In the genomic region with DNA sequence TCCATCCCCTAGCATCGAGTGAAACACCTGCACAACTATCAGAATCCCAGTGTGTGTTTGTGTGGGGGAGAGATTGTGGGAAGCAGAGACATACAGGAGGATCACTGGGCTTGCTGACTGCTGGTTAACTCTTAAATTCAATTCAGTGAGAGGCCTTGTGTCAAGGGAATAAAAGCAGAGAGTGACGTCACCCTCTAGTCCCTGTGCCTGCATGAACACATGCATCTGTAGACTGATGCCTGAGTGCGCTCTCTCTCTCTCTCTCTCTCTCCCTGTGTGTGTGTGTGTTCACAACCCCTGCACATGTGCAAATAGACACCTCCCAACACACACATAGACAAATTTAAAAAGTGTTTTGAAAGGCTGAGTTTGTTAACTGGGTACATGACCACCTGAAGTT, we compare ENCODE assay signal across 29 mouse cellular contexts.
DNase-seq lines count a peak whose midpoint lies in the region; ATAC-seq and TF ChIP-seq lines count a peak whose summit lies in the region.
"Had no signal": no experiment of that assay in that cellular context is flagged by ENCODE, and none has a peak within 500 bp of the region (broad histone marks: within the 10 kb centered on the region; RNA-seq: fewer than 3 reads in every experiment).

No protein-coding gene starts in this region.

- H3K9me3 ChIP-seq in forebrain, embryonic 13.5 days (replicated peaks) = no peaks in the 10 kb centered on the region
- no peaks in the 10 kb centered on the region for H3K9me3 ChIP-seq in forebrain, embryonic 11.5 days (ENCODE audit: control insufficient read depth, low read length)
- H3K9me3 ChIP-seq in forebrain, postnatal 0 days (ENCODE audit: low read length) = no peaks in the 10 kb centered on the region
- no peaks in the 10 kb centered on the region for H3K9me3 ChIP-seq in forebrain, embryonic 10.5 days
- no peaks in the 10 kb centered on the region for H3K9me3 ChIP-seq in midbrain, embryonic 12.5 days
- no peaks in the 10 kb centered on the region for H3K9me3 ChIP-seq in midbrain, postnatal 0 days (ENCODE audit: low read length)
- H3K9me3 ChIP-seq: embryonic facial prominence, embryonic 12.5 days; G1E; heart, embryonic 10.5 days; heart, embryonic 13.5 days; hindbrain, embryonic 10.5 days; hindbrain, embryonic 13.5 days; intestine, embryonic 15.5 days had no signal

- no peaks in the 10 kb centered on the region for H3K27me3 ChIP-seq in forebrain, embryonic 13.5 days
- no peaks in the 10 kb centered on the region for H3K27me3 ChIP-seq in forebrain, embryonic 11.5 days (ENCODE audit: control insufficient read depth, insufficient read depth, low read length)
- no peaks in the 10 kb centered on the region for H3K27me3 ChIP-seq in forebrain, postnatal 0 days (ENCODE audit: insufficient read depth, low read length)
- H3K27me3 ChIP-seq in forebrain, embryonic 10.5 days (ENCODE audit: poor library complexity, severe bottlenecking) = peaks cover 54% of the 10 kb centered on the region
- 0 out of 2 replicates have a peak, but pooled peaks cover 5% of the 10 kb centered on the region for H3K27me3 ChIP-seq in midbrain, embryonic 12.5 days
- no peaks in the 10 kb centered on the region for H3K27me3 ChIP-seq in midbrain, postnatal 0 days (ENCODE audit: insufficient read depth, low read length)
- H3K27me3 ChIP-seq: CH12.LX; embryonic facial prominence, embryonic 12.5 days; hindbrain, embryonic 13.5 days; intestine, embryonic 15.5 days had no signal

- no peak overlapping the region for H3K4me3 ChIP-seq in forebrain, embryonic 13.5 days
- H3K4me3 ChIP-seq in forebrain, embryonic 11.5 days (ENCODE audit: low read depth, low read length) = no peak overlapping the region
- H3K4me3 ChIP-seq in forebrain, postnatal 0 days (ENCODE audit: low read depth, low read length) = no peak overlapping the region
- H3K4me3 ChIP-seq in forebrain, embryonic 10.5 days = no peak overlapping the region
- H3K4me3 ChIP-seq in midbrain, embryonic 12.5 days = no peak overlapping the region
- H3K4me3 ChIP-seq in midbrain, postnatal 0 days (ENCODE audit: low read depth, low read length) = no peak overlapping the region
- H3K4me3 ChIP-seq: embryonic facial prominence, embryonic 12.5 days; erythroblast, embryonic 14.5 days; gastrocnemius, adult 2 months; heart, embryonic 10.5 days; heart, embryonic 13.5 days; hindbrain, embryonic 10.5 days; hindbrain, embryonic 13.5 days; intestine, embryonic 15.5 days had no signal

- no peak for DNase-seq in forebrain, embryonic 11.5 days (ENCODE audit: low spot score)
- no peak for DNase-seq in forebrain, postnatal 0 days
- DNase-seq in forebrain, embryonic 10.5 days (ENCODE audit: extremely low spot score, low spot score) = no peak
- DNase-seq in midbrain, postnatal 0 days (ENCODE audit: low spot score) = no peak
- DNase-seq in brain, embryonic 14.5 days (ENCODE audit: low read depth) = peak; percentile 72
- DNase-seq: adrenal gland, adult 2 months; adrenal gland, postnatal 14 days; B cell, adult 2 months; cerebellum, adult 18-20 months; cerebellum, adult 9-10 months; cerebellum, postnatal 14 days; gastrocnemius, adult 2 months; gastrocnemius, postnatal 14 days; heart, adult 18-20 months; heart, postnatal 36 days; kidney, adult 11 months; kidney, adult 8-10 months had no signal

- ATAC-seq in forebrain, embryonic 13.5 days = peak; percentile 48; the same call in 1 of the 2 replicates
- ATAC-seq in forebrain, embryonic 11.5 days (replicated peaks; ENCODE audit: low FRiP score) = no peak
- peak; percentile 54; the same call in 1 of the 2 replicates for ATAC-seq in forebrain, postnatal 0 days
- ATAC-seq in midbrain, embryonic 12.5 days (ENCODE audit: low FRiP score, low read depth) = peak; percentile 30; the same call in 1 of the 2 replicates
- ATAC-seq in midbrain, postnatal 0 days (ENCODE audit: low FRiP score) = no peak
- ATAC-seq: hindbrain, embryonic 16.5 days; intestine, embryonic 15.5 days had no signal

- H3K4me2 ChIP-seq in forebrain, embryonic 13.5 days = no peak overlapping the region
- H3K4me2 ChIP-seq in forebrain, embryonic 11.5 days (ENCODE audit: low read depth, low read length, severe bottlenecking) = no peak overlapping the region
- H3K4me2 ChIP-seq in forebrain, postnatal 0 days (ENCODE audit: low read depth) = no peak overlapping the region
- no peak overlapping the region for H3K4me2 ChIP-seq in midbrain, embryonic 12.5 days (replicated peaks)
- no peak overlapping the region for H3K4me2 ChIP-seq in midbrain, postnatal 0 days (ENCODE audit: low read depth, low read length, poor library complexity, severe bottlenecking)
- H3K4me2 ChIP-seq: embryonic facial prominence, embryonic 12.5 days; heart, embryonic 13.5 days; hindbrain, embryonic 13.5 days; intestine, embryonic 15.5 days had no signal

- H3K4me1 ChIP-seq in forebrain, embryonic 13.5 days = no peaks in the 10 kb centered on the region
- no peaks in the 10 kb centered on the region for H3K4me1 ChIP-seq in forebrain, embryonic 11.5 days (replicated peaks; ENCODE audit: control insufficient read depth, insufficient read depth, low read length)
- no peaks in the 10 kb centered on the region for H3K4me1 ChIP-seq in forebrain, postnatal 0 days (ENCODE audit: insufficient read depth)
- H3K4me1 ChIP-seq in forebrain, embryonic 10.5 days = no peaks in the 10 kb centered on the region
- no peaks in the 10 kb centered on the region for H3K4me1 ChIP-seq in midbrain, embryonic 12.5 days
- no peaks in the 10 kb centered on the region for H3K4me1 ChIP-seq in midbrain, postnatal 0 days (ENCODE audit: insufficient read depth, low read length)
- H3K4me1 ChIP-seq: embryonic facial prominence, embryonic 12.5 days; heart, embryonic 10.5 days; hindbrain, embryonic 10.5 days; hindbrain, embryonic 13.5 days; intestine, embryonic 15.5 days had no signal

- no peaks in the 10 kb centered on the region for H3K36me3 ChIP-seq in forebrain, embryonic 13.5 days (ENCODE audit: poor library complexity, severe bottlenecking)
- H3K36me3 ChIP-seq in forebrain, embryonic 11.5 days (ENCODE audit: control insufficient read depth, insufficient read depth, low read length) = no peaks in the 10 kb centered on the region
- H3K36me3 ChIP-seq in forebrain, postnatal 0 days (ENCODE audit: insufficient read depth) = no peaks in the 10 kb centered on the region
- H3K36me3 ChIP-seq in forebrain, embryonic 10.5 days (replicated peaks) = no peaks in the 10 kb centered on the region
- no peaks in the 10 kb centered on the region for H3K36me3 ChIP-seq in midbrain, embryonic 12.5 days
- no peaks in the 10 kb centered on the region for H3K36me3 ChIP-seq in midbrain, postnatal 0 days (ENCODE audit: insufficient read depth, low read length)
- H3K36me3 ChIP-seq: embryonic facial prominence, embryonic 12.5 days; G1E; heart, embryonic 10.5 days; heart, embryonic 13.5 days; hindbrain, embryonic 10.5 days; hindbrain, embryonic 13.5 days; intestine, embryonic 15.5 days had no signal

- TF ChIP-seq CTCF in forebrain, postnatal 0 days (IDR thresholded peaks at IDR 0.05; ENCODE audit: low read depth) = no peak
- TF ChIP-seq CTCF in midbrain, postnatal 0 days (IDR thresholded peaks at IDR 0.05) = no peak
- no peak for TF ChIP-seq CTCF in brain, embryonic 14.5 days (IDR thresholded peaks at IDR 0.05; ENCODE audit: borderline replicate concordance, extremely low read depth, insufficient read depth, insufficient read length)

- H3K9ac ChIP-seq in forebrain, embryonic 13.5 days = no peak overlapping the region
- H3K9ac ChIP-seq in forebrain, embryonic 11.5 days (ENCODE audit: low read length) = no peak overlapping the region
- H3K9ac ChIP-seq in forebrain, postnatal 0 days = no peak overlapping the region
- H3K9ac ChIP-seq in midbrain, embryonic 12.5 days (replicated peaks) = no peak overlapping the region
- no peak overlapping the region for H3K9ac ChIP-seq in midbrain, postnatal 0 days (replicated peaks; ENCODE audit: low read length, poor library complexity, severe bottlenecking)
- H3K9ac ChIP-seq: embryonic facial prominence, embryonic 12.5 days; heart, embryonic 13.5 days; hindbrain, embryonic 13.5 days; intestine, embryonic 15.5 days had no signal

- WGBS in forebrain, embryonic 13.5 days = 37% methylated on average over 3 of the region's 3 CpGs
- 60% methylated on average over 3 of the region's 3 CpGs for WGBS in forebrain, embryonic 11.5 days
- WGBS in forebrain, postnatal 0 days = 49% methylated on average over 3 of the region's 3 CpGs
- WGBS in forebrain, embryonic 10.5 days = 76% methylated on average over 3 of the region's 3 CpGs
- WGBS in midbrain, embryonic 12.5 days = 68% methylated on average over 3 of the region's 3 CpGs
- 51% methylated on average over 3 of the region's 3 CpGs for WGBS in midbrain, postnatal 0 days

- no peak for TF ChIP-seq POLR2A in brain, embryonic 14.5 days (IDR thresholded peaks at IDR 0.05; ENCODE audit: borderline replicate concordance, extremely low read depth, insufficient read depth, insufficient read length, poor library complexity, severe bottlenecking)

- no peak overlapping the region for H3K27ac ChIP-seq in forebrain, embryonic 13.5 days
- H3K27ac ChIP-seq in forebrain, embryonic 11.5 days (ENCODE audit: low read depth, low read length) = no peak overlapping the region
- H3K27ac ChIP-seq in forebrain, postnatal 0 days (ENCODE audit: low read depth, low read length) = no peak overlapping the region
- no peak overlapping the region for H3K27ac ChIP-seq in forebrain, embryonic 10.5 days
- no peak overlapping the region for H3K27ac ChIP-seq in midbrain, embryonic 12.5 days (replicated peaks)
- no peak overlapping the region for H3K27ac ChIP-seq in midbrain, postnatal 0 days (ENCODE audit: low read depth, low read length)
- H3K27ac ChIP-seq: embryonic facial prominence, embryonic 12.5 days; gastrocnemius, adult 2 months; heart, embryonic 10.5 days; heart, embryonic 13.5 days; hindbrain, embryonic 10.5 days; hindbrain, embryonic 13.5 days; intestine, embryonic 15.5 days had no signal

Comparison
In these comparisons a context has a peak if more than half of its experiments do, and no peak if none do; other contexts are left out.
1. ATAC-seq: peak in forebrain, embryonic 13.5 days (single experiment), forebrain, postnatal 0 days (single experiment) and midbrain, embryonic 12.5 days (single experiment); none in forebrain, embryonic 11.5 days (single experiment) and midbrain, postnatal 0 days (single experiment).